Mouse (Mus musculus) forebrain, postnatal 0 days (tissue): ENCODE data around the gene Plxna2. TPM values are rescaled to one million over a fixed set of nuclear protein-coding genes. Genes with fewer than 3 reads are reported as not detected.

Experiments used
- ATAC-seq: fragments of 200-750 bp; cut with Nextera tagmentation; 2 replicates; pipeline ENCODE4 v1.8.0; 2017; ENCODE audit warnings: mild to moderate bottlenecking, moderate library complexity
- DNase-seq: peaks from one replicate; pipeline ENCODE4 v3.0.0-alpha.2; 2015
- H3K27ac ChIP-seq: fragments of 300-500 bp; sonication (generic); 2 replicates; pipeline ENCODE4 v1.5.1; 2014; ENCODE audit warnings: low read depth, mild to moderate bottlenecking, antibody characterized with exemption, low read length, moderate library complexity, mixed read lengths
- H3K27me3 ChIP-seq: fragments of 300-500 bp; sonication (generic); 2 replicates; pipeline ENCODE4 v1.6.1; 2014; ENCODE audit warnings: mild to moderate bottlenecking, low read length, mixed read lengths; ENCODE audit not compliant: insufficient read depth
- H3K36me3 ChIP-seq: fragments of 300-500 bp; sonication (generic); 2 replicates; pipeline ENCODE4 v1.6.1; 2014; ENCODE audit warnings: mild to moderate bottlenecking, moderate library complexity; ENCODE audit not compliant: insufficient read depth
- H3K4me1 ChIP-seq: fragments of 300-500 bp; sonication (generic); 2 replicates; pipeline ENCODE4 v1.6.1; 2014; ENCODE audit warnings: antibody characterized with exemption; ENCODE audit not compliant: insufficient read depth
- H3K4me2 ChIP-seq: fragments of 300-500 bp; sonication (generic); 2 replicates; pipeline ENCODE4 v1.6.1; 2014; ENCODE audit warnings: low read depth, mild to moderate bottlenecking, moderate library complexity
- H3K4me3 ChIP-seq: fragments of 300-500 bp; sonication (generic); 2 replicates; pipeline ENCODE4 v1.5.1; 2014; ENCODE audit warnings: low read depth, low read length, mixed read lengths
- H3K9ac ChIP-seq: fragments of 300-500 bp; sonication (generic); 2 replicates; pipeline ENCODE4 v1.6.1; 2014; ENCODE audit warnings: mild to moderate bottlenecking
- H3K9me3 ChIP-seq: fragments of 300-500 bp; sonication (generic); 2 replicates; pipeline ENCODE4 v1.6.1; 2016; ENCODE audit warnings: low read length
- CTCF ChIP-seq: sonication (generic); IDR thresholded peaks from 2 replicates; pipeline ENCODE4 v1.5.1; 2016; ENCODE audit warnings: antibody characterized with exemption, control low read depth, low read depth
- WGBS: fragments of 180-500 bp; shearing (Covaris S2); extraction: QIAGEN DNeasy Blood & Tissue Kit; methylation state at CpG from one replicate; pipeline ENCODE4 v1.1.7; 2014; 5-methylcytosine and 5-hydroxymethylcytosine counted together
- polyA plus RNA-seq: library from polyadenylated mRNA; unstranded; fragments of >200 nt; fragmentation: Nextera tagmentation; extraction: Ambion mirVana; gene quantifications from 2 replicates; pipeline ENCODE4 v1.2.1, GENCODE M21; 2015
- total RNA-seq: library from RNA; depleted of rRNA; stranded (reverse); fragments of >200 nt; gene quantifications from 2 replicates; pipeline ENCODE4 v1.2.3, GENCODE M21; 2014

Gene Plxna2
- total and polyA plus RNA-seq, 2 experiments from 2014 or later = 18.6 to 83.6 TPM

- no peak for TF ChIP-seq CTCF
- H3K9ac ChIP-seq = no peak overlapping the region
- H3K36me3 ChIP-seq = peaks cover 90% of the 10 kb centered on the region
- no peak for DNase-seq
- no peak overlapping the region for H3K4me3 ChIP-seq
- H3K4me2 ChIP-seq = no peak overlapping the region
- no peak for ATAC-seq
- H3K27me3 ChIP-seq = no peaks in the 10 kb centered on the region
- H3K4me1 ChIP-seq = no peaks in the 10 kb centered on the region
- H3K27ac ChIP-seq = no peak overlapping the region
- H3K9me3 ChIP-seq = no peaks in the 10 kb centered on the region
Observed at GRCm38 (mm10) chr1:194808681-194809080, 190.7 kb downstream of the Plxna2 start.

- H3K27me3 ChIP-seq = no peaks in the 10 kb centered on the region
- no peak for TF ChIP-seq CTCF
Observed at GRCm38 (mm10) chr1:194809600-194809999, 191.6 kb downstream of the Plxna2 start.

GRCm38 (mm10) chr1:194814187-194814586, 196.2 kb downstream of the Plxna2 start:
- no peak for TF ChIP-seq CTCF
- Histone ChIP-seq H3K27ac (no peak overlapping the region), H3K9ac (no peak overlapping the region), H3K4me2 (no peak overlapping the region), H3K27me3 (no peaks in the 10 kb centered on the region), H3K9me3 (no peaks in the 10 kb centered on the region), H3K4me3 (no peak overlapping the region), H3K4me1 (no peaks in the 10 kb centered on the region), H3K36me3 (peaks cover 55% of the 10 kb centered on the region)
- ATAC-seq = no peak
- WGBS = 81% methylated on average over 5 of the region's 5 CpGs
- no peak for DNase-seq

More at GRCm38 (mm10) chr1:194809600-194809999, 191.6 kb downstream of the Plxna2 start:
- H3K4me2 ChIP-seq = no peak overlapping the region
- H3K27ac ChIP-seq = no peak overlapping the region
- H3K9me3 ChIP-seq = no peaks in the 10 kb centered on the region
- no peak overlapping the region for H3K9ac ChIP-seq
- DNase-seq (no peak), ATAC-seq (no peak)
- no peak overlapping the region for H3K4me3 ChIP-seq
- no peaks in the 10 kb centered on the region for H3K4me1 ChIP-seq
- H3K36me3 ChIP-seq = peaks cover 93% of the 10 kb centered on the region

GRCm38 (mm10) chr1:194815547-194815946, 197.5 kb downstream of the Plxna2 start:
- peaks cover 42% of the 10 kb centered on the region for H3K36me3 ChIP-seq
- WGBS = 13% methylated on average over 1 of the region's 1 CpGs
- no peaks in the 10 kb centered on the region for H3K9me3 ChIP-seq
- ATAC-seq (no peak), DNase-seq (no peak)
- no peaks in the 10 kb centered on the region for H3K4me1 ChIP-seq
- no peaks in the 10 kb centered on the region for H3K27me3 ChIP-seq
- no peak overlapping the region for H3K27ac ChIP-seq
- H3K9ac ChIP-seq = no peak overlapping the region
- no peak overlapping the region for H3K4me3 ChIP-seq
- H3K4me2 ChIP-seq = no peak overlapping the region
- no peak for TF ChIP-seq CTCF

GRCm38 (mm10) chr1:194816913-194817312, 198.9 kb downstream of the Plxna2 start:
- WGBS = 21% methylated on average over 2 of the region's 2 CpGs
- peak; percentile 93 for ATAC-seq
- Histone ChIP-seq H3K9ac (no peak overlapping the region), H3K4me3 (no peak overlapping the region), H3K4me1 (no peaks in the 10 kb centered on the region), H3K4me2 (no peak overlapping the region), H3K9me3 (no peaks in the 10 kb centered on the region), H3K27ac (no peak overlapping the region), H3K27me3 (no peaks in the 10 kb centered on the region), H3K36me3 (peaks cover 28% of the 10 kb centered on the region)
- TF ChIP-seq CTCF = peak; percentile 89
- DNase-seq = peak; percentile 83

- Histone ChIP-seq H3K4me2 (no peak overlapping the region), H3K27me3 (no peaks in the 10 kb centered on the region), H3K9ac (no peak overlapping the region), H3K27ac (no peak overlapping the region), H3K4me3 (no peak overlapping the region), H3K4me1 (no peaks in the 10 kb centered on the region), H3K9me3 (no peaks in the 10 kb centered on the region), H3K36me3 (no peaks in the 10 kb centered on the region)
- ATAC-seq = no peak
- DNase-seq = no peak
- 87% methylated on average over 4 of the region's 4 CpGs for WGBS
- TF ChIP-seq CTCF = no peak
Observed at GRCm38 (mm10) chr1:194820953-194821352, 202.9 kb downstream of the Plxna2 start.

- no peak overlapping the region for H3K4me2 ChIP-seq
- no peak overlapping the region for H3K9ac ChIP-seq
- no peaks in the 10 kb centered on the region for H3K9me3 ChIP-seq
- no peak overlapping the region for H3K4me3 ChIP-seq
- TF ChIP-seq CTCF = no peak
- DNase-seq (no peak), ATAC-seq (no peak)
- H3K27ac ChIP-seq = no peak overlapping the region
- H3K4me1 ChIP-seq = no peaks in the 10 kb centered on the region
- no peaks in the 10 kb centered on the region for H3K36me3 ChIP-seq
- 78% methylated on average over 1 of the region's 1 CpGs for WGBS
- no peaks in the 10 kb centered on the region for H3K27me3 ChIP-seq
Observed at GRCm38 (mm10) chr1:194821721-194822120, 203.7 kb downstream of the Plxna2 start.

- no peak for TF ChIP-seq CTCF
- H3K4me2 ChIP-seq = no peak overlapping the region
- ATAC-seq (no peak), DNase-seq (no peak)
- H3K9ac ChIP-seq = no peak overlapping the region
- no peak overlapping the region for H3K27ac ChIP-seq
- no peaks in the 10 kb centered on the region for H3K27me3 ChIP-seq
- H3K9me3 ChIP-seq = no peaks in the 10 kb centered on the region
- H3K4me1 ChIP-seq = no peaks in the 10 kb centered on the region
- no peak overlapping the region for H3K4me3 ChIP-seq
- no peaks in the 10 kb centered on the region for H3K36me3 ChIP-seq
Observed at GRCm38 (mm10) chr1:194828316-194828715, 210.3 kb downstream of the Plxna2 start.
